Mouse (Mus musculus): ENCODE data around the gene Zcchc7. TPM values are rescaled to one million over a fixed set of nuclear protein-coding genes. Genes with fewer than 3 reads are reported as not detected.

The Zcchc7 gene
- polyA plus RNA-seq (2015; fragmentation: Nextera tagmentation; extraction: Ambion mirVana), result 18.4 and 18.7 TPM in 2 replicates

DNA sequence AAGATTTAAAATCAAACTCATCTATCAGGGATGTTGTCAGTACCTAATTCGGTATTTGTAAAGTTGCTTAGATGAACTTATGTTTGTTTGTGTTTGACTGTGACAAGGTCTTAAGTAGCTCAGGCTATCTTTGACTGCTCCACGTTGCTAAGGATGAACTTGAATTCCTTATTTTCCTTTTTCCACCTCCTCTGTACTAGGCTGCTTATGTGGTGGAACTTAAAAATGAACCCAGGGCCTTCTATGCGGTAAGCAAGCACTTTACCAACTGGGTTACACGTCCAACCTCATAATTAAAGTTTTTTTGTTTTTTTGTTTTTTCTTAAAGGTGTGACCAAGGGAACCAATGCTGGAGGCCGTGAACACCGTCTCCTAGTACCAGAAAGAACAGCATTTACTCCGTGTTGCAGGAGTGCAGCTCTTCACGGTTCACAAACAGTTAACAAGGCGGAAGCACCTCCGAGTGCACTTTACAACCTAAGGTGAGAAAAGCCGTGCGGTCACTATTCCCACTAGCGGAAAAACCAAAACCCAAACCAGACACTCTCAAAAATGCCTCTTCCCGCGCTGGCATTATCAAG, at the start of gene Zcchc7:
Zcchc7 (plus strand) TSS at position 325 of the 581 bp plus-strand sequence.
- H3K4me2 ChIP-seq, result peak within 1 kb of the TSS; percentile 83
- H3K27me3 ChIP-seq, result no peaks in the 10 kb centered on the region
- 4% methylated on average over 15 of the region's 15 CpGs for WGBS (ENCODE audit: insufficient replicate concordance)
- peak within 1 kb of the TSS; percentile 82 for H3K4me3 ChIP-seq (replicated peaks)
- H3K9ac ChIP-seq, result peak within 1 kb of the TSS; percentile 89
- peaks cover 14% of the 10 kb centered on the region for H3K4me1 ChIP-seq (replicated peaks)
- H3K36me3 ChIP-seq, result no peaks in the 10 kb centered on the region
- DNase-seq (no peak), ATAC-seq (ENCODE audit: low read depth) (peak; percentile 19)
- H3K27ac ChIP-seq, result peak within 1 kb of the TSS; percentile 93
- H3K9me3 ChIP-seq (replicated peaks), result no peaks in the 10 kb centered on the region

DNA sequence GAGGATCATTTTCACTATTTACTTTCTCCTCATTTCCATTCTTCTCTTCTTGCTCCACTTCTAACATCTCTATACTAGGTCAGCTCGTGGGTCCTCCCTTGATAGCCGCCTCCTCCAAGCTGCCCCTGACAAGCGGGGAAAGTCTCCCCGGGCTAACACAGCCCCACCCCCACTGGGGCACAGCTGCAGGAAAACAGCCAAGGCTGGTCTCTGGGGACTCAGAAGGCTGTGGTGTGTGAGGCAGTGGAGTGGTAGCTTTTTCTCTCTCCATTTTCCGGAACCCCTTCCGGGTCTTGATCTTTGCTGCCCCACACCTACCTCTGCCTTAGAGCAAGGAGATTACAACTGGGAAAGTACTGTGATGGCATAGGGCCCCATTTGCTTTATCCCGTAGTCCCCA, 49.7 kb upstream of the Zcchc7 start:
- Histone ChIP-seq H3K4me1 (replicated peaks) (peaks cover 17% of the 10 kb centered on the region), H3K4me3 (replicated peaks) (no peak overlapping the region), H3K27ac (no peak overlapping the region), H3K9ac (no peak overlapping the region), H3K9me3 (replicated peaks) (no peaks in the 10 kb centered on the region), H3K36me3 (no peaks in the 10 kb centered on the region), H3K27me3 (peaks cover 100% of the 10 kb centered on the region), H3K4me2 (no peak overlapping the region)
- no peak for ATAC-seq (ENCODE audit: low read depth)
- DNase-seq, result no peak
- 6% methylated on average over 7 of the region's 7 CpGs for WGBS (ENCODE audit: insufficient replicate concordance)

DNA sequence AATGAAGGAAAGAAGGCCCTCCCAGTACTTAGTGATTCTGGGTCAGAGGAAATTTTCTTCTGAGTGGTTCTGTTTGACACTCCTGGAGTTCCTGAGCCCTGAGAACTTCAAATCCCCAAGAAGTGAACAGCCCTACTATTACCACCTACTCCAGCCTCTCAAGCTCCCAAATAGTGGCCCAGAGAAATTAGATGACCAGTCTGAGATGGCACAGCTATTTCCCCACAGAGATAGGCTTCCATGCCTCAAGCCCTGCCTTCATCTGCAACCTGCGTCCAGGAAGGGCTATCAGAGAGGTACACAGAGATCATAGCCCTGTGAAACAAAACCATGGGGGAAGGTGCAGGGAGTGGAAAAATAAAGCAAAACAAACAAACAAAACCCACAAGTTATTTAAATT, 48.8 kb upstream of the Zcchc7 start:
- WGBS (ENCODE audit: insufficient replicate concordance), result 30% methylated on average over 1 of the region's 1 CpGs
- Histone ChIP-seq H3K27ac (no peak overlapping the region), H3K4me3 (replicated peaks) (no peak overlapping the region), H3K4me1 (replicated peaks) (peaks cover 17% of the 10 kb centered on the region), H3K27me3 (peaks cover 100% of the 10 kb centered on the region), H3K9ac (no peak overlapping the region), H3K9me3 (replicated peaks) (no peaks in the 10 kb centered on the region), H3K4me2 (no peak overlapping the region), H3K36me3 (no peaks in the 10 kb centered on the region)
- no peak for DNase-seq
- no peak for ATAC-seq (ENCODE audit: low read depth)

DNA sequence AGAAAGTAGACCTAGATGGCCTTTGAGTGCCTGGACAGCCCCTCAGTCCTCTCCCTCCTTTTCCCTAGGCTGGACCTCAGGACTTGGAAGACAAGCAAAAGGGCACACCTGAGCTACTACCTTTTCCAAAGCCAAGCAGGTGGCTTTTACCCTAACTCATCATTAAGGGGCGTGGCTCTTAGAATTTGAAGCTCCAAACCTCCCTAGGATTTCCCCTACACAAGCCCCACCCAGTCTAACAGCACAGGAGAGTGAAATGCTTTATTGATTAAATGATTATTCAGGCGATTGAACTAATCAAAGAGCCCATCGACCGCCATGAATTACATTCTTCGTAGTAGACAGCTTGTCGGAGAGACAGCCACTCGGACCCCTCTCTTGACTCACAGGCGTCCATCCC, 47.4 kb upstream of the Zcchc7 start:
- Histone ChIP-seq H3K9ac (no peak overlapping the region), H3K4me3 (replicated peaks) (no peak overlapping the region), H3K27ac (no peak overlapping the region), H3K4me1 (replicated peaks) (peaks cover 17% of the 10 kb centered on the region), H3K27me3 (peaks cover 100% of the 10 kb centered on the region), H3K9me3 (replicated peaks) (no peaks in the 10 kb centered on the region), H3K36me3 (no peaks in the 10 kb centered on the region), H3K4me2 (no peak overlapping the region)
- no peak for DNase-seq
- WGBS (ENCODE audit: insufficient replicate concordance), result 39% methylated on average over 8 of the region's 8 CpGs
- no peak for ATAC-seq (ENCODE audit: low read depth)

DNA sequence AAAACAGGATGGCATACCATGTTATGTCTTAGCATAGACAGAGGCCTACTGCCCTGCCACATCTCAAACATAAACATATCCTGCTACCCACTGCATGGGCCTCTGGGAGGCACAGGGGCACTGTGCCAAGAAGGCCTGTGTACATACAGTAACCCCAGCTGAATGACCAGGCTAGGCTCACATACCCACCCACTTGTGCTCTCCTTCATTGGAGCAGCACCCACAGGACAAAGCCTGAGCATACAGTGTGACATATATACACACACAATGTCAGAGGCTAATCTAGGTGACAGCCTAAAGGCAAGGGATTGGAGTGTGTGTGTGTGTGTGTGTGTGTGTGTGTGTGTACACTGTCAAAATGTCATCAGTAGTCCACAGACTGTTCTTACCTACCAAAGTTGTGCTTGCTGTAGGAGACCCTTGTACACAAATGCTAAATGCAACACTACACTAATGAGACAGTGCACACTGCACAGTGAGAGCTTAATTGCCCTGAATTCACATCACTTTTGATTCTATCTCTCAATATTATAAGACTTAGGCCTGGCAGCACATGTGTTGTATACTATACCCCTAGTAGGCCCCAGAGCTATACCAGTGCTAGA, 46.5 kb upstream of the Zcchc7 start:
- ATAC-seq (ENCODE audit: low read depth), result no peak
- H3K4me2 ChIP-seq, result no peak overlapping the region

DNA sequence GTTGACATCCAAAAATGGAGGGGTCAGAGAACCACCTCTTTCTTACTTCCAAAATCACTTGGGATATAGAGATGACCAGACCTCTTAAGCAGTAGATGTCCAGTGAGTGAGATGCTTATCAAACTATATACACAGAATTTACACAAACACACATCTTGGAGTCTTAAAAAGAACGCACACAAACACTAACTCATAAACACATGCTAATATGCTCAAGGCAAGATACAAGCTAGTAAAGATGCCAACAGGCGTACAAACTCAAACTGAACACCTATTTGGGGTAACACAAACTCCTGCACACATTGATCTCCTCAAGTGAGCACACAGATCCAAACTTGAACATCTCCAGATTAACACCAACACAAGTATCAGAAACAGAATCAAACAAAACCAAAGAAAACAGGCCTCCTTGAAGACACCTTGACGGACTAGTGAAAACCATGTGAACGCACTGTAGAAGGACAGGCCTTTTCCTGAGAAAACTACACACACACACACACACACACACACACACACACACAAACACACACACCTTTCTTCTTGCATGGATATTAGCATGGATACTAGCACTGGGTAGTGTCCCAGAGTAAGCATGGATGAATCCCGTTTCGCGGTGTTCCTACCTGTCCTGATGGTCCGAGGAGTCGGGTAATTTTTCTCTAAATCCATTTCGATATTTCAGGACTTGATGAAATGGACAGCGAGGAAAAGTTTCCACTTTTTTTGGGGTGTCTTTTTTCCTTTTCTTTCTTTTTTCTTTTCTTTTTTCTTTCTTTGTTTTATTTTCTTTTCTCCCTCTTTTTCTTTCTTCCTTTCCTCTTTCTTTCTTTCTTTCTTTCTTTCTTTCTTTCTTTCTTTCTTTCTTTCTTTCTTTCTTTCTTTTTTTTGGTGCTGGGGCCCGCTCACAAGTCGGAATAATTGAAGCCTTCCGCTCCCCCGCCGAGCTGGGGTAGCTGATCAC, 45.7 kb upstream of the Zcchc7 start, which contains the start of gene Pax5:
Pax5 (minus strand) TSS at position 748 of the 961 bp plus-strand sequence.
- ATAC-seq (ENCODE audit: low read depth) (no peak), DNase-seq (no peak)
- Histone ChIP-seq H3K4me1 (replicated peaks) (0 out of 2 replicates have a peak, but pooled peaks cover 4% of the 10 kb centered on the region), H3K27me3 (peaks cover 100% of the 10 kb centered on the region), H3K4me2 (no peak within 1 kb of the TSS), H3K9ac (no peak within 1 kb of the TSS), H3K4me3 (replicated peaks) (no peak within 1 kb of the TSS), H3K36me3 (no peaks in the 10 kb centered on the region), H3K27ac (no peak within 1 kb of the TSS), H3K9me3 (replicated peaks) (no peaks in the 10 kb centered on the region)
- WGBS (ENCODE audit: insufficient replicate concordance), result 28% methylated on average over 16 of the region's 16 CpGs

More for the DNA sequence above, 46.5 kb upstream of the Zcchc7 start:
- Histone ChIP-seq H3K4me3 (replicated peaks) (no peak overlapping the region), H3K9ac (no peak overlapping the region), H3K36me3 (no peaks in the 10 kb centered on the region), H3K27ac (no peak overlapping the region), H3K27me3 (peaks cover 100% of the 10 kb centered on the region), H3K9me3 (replicated peaks) (no peaks in the 10 kb centered on the region), H3K4me1 (replicated peaks) (peaks cover 9% of the 10 kb centered on the region; the same call in 1 of the 2 replicates)
- no peak for DNase-seq

DNA sequence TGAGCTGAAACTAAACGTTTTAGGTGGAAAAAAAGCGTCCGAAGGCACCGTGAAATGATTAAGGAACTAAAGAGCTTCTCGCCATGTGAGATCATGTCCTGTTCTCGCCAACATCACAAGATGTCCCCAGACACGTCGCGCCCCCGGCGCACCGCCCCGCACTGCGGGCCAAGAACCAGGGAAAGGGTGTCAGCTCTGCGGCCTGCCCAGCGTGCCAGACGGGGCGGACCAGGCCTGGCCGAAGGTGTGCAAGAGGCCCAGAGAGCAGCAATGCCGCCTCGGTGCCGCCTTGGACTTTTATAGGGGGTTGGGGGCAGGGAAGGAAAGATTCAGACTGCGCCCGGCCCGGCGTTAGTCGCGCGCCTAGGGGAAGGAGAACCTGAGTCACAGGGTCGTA, 45.0 kb upstream of the Zcchc7 start:
- Histone ChIP-seq H3K4me2 (no peak overlapping the region), H3K4me1 (replicated peaks) (0 out of 2 replicates have a peak, but pooled peaks cover 4% of the 10 kb centered on the region), H3K9ac (no peak overlapping the region), H3K9me3 (replicated peaks) (no peaks in the 10 kb centered on the region), H3K36me3 (no peaks in the 10 kb centered on the region), H3K27ac (no peak overlapping the region), H3K4me3 (replicated peaks) (no peak overlapping the region), H3K27me3 (peaks cover 100% of the 10 kb centered on the region)
- WGBS (ENCODE audit: insufficient replicate concordance), result 4% methylated on average over 30 of the region's 30 CpGs
- no peak for DNase-seq
- no peak for ATAC-seq (ENCODE audit: low read depth)

DNA sequence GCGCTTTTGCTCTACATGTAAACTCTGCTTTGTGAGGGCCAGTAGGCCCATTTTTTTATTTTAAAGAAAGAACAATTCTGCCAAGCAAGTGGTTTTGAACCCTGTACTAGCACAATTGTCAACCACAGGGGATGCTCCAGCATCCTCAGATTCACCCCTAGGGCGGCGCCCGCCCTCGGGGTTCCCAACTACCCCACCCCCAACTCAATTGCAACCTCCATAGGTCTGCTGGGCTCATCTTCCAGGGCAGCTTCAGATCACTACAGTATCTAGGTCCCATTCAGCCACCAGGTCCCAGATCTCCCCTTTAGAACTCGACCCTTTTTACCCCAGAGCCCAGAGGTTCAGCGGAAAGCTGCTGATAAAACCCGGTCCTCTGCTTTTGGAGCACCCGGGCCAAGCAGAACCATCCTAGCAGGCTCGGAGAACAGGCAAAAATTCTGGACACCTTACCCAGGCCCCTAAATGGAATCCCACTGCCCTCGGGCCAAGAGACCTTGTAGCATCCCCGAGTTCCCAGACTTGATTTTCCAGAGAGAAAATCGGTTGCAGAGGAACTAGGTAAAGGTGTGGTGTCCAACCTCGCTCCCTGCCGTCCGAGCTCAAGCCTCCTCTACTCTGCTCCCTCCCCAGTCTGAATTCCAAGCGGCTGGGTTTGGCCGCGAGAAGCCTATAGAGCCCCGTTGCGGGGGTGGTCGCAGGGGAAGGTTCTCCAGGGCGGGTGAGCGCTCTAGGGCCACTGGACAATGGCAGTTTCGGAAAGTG, 44.4 kb upstream of the Zcchc7 start:
- DNase-seq, result no peak
- Histone ChIP-seq H3K4me1 (replicated peaks) (0 out of 2 replicates have a peak, but pooled peaks cover 4% of the 10 kb centered on the region), H3K4me3 (replicated peaks) (no peak overlapping the region), H3K4me2 (no peak overlapping the region), H3K36me3 (no peaks in the 10 kb centered on the region), H3K9me3 (replicated peaks) (no peaks in the 10 kb centered on the region), H3K27ac (no peak overlapping the region), H3K9ac (no peak overlapping the region), H3K27me3 (peaks cover 97% of the 10 kb centered on the region)
- WGBS (ENCODE audit: insufficient replicate concordance), result 5% methylated on average over 25 of the region's 25 CpGs
- ATAC-seq (ENCODE audit: low read depth), result no peak

DNA sequence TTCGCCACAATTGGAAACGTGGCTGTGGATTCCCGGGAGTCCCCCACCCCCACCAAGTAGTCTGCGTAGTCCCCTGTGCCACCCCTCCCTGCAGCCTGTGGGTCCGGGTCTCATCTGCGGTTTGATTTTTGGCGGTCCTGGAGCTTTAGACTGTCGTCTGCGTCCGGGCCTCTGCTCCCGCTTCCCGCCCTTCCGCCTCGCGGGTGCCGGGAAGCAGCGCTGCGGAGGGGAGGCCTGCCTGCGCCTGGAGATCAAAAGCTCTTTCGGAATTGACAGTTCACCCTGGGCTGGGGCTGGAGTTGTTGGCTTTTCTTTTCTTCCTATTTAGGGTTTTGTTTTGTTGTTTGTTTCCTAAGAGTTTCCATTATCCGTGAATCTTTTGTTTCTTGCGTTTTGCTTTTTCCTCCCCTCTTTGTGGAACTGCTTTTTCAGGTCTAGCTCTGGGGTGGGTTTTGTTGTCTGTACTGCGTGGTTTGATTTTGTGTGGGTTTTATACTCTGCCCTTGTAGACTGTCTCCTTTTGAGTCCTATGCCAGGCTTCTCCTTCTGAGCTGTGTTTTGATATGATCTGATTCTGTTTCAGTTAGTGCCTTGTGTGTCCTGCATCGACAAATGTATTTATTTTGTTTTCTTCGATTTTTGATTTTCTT, 43.5 kb upstream of the Zcchc7 start:
- Histone ChIP-seq H3K4me2 (no peak overlapping the region), H3K4me1 (replicated peaks) (0 out of 2 replicates have a peak, but pooled peaks cover 4% of the 10 kb centered on the region), H3K27ac (no peak overlapping the region), H3K27me3 (peaks cover 97% of the 10 kb centered on the region), H3K4me3 (replicated peaks) (peak overlapping the region; percentile 25; the same call in 1 of the 2 replicates), H3K9ac (no peak overlapping the region), H3K36me3 (no peaks in the 10 kb centered on the region), H3K9me3 (replicated peaks) (no peaks in the 10 kb centered on the region)
- DNase-seq, result no peak
- WGBS (ENCODE audit: insufficient replicate concordance), result 2% methylated on average over 25 of the region's 25 CpGs
- ATAC-seq (ENCODE audit: low read depth), result no peak

DNA sequence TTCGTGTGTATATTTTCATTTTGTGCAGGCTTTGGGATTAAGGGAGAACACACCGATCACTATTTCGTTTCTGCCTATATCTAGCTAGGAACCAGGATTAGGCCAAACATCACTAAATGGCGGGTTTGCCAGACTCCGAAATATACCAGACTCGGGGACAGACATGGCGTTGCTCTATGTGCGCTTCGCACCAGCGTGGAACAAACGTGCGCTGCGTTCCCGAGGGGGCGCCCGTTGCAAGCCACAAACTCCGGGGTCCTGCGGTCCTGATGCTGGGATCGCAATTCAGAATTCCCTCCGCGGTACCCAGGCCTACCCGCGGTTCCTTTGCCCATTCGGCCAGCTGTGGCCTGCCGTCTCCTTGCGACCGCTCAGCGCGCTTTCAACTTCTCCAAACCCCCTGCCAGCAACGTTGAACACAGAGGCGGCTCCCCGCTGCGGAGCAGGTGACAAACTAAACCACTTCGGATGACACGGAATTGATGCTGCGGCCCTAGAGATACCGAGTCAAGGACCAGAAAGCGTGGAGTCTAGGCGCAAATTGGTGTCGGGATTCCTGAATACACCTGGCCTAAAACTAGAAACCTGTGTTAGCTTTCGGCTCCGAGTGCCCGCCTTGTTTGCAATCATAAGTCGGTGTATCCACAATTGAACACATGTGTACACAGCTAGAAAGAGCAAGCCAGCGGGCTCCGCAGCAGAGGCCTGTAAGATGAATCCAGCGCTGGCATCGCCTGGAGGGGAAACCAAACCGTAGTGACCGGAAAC, 42.7 kb upstream of the Zcchc7 start:
- H3K9me3 ChIP-seq (replicated peaks), result no peaks in the 10 kb centered on the region
- peaks cover 97% of the 10 kb centered on the region for H3K27me3 ChIP-seq
- ATAC-seq (ENCODE audit: low read depth), result no peak
- H3K4me3 ChIP-seq (replicated peaks), result no peak overlapping the region; the same call in 1 of the 2 replicates
- no peak overlapping the region for H3K27ac ChIP-seq
- H3K4me2 ChIP-seq, result no peak overlapping the region
- WGBS (ENCODE audit: insufficient replicate concordance), result 2% methylated on average over 50 of the region's 50 CpGs
- H3K4me1 ChIP-seq (replicated peaks), result 0 out of 2 replicates have a peak, but pooled peaks cover 4% of the 10 kb centered on the region
- no peaks in the 10 kb centered on the region for H3K36me3 ChIP-seq
- no peak for DNase-seq
- H3K9ac ChIP-seq, result no peak overlapping the region
